In the genomic region with DNA sequence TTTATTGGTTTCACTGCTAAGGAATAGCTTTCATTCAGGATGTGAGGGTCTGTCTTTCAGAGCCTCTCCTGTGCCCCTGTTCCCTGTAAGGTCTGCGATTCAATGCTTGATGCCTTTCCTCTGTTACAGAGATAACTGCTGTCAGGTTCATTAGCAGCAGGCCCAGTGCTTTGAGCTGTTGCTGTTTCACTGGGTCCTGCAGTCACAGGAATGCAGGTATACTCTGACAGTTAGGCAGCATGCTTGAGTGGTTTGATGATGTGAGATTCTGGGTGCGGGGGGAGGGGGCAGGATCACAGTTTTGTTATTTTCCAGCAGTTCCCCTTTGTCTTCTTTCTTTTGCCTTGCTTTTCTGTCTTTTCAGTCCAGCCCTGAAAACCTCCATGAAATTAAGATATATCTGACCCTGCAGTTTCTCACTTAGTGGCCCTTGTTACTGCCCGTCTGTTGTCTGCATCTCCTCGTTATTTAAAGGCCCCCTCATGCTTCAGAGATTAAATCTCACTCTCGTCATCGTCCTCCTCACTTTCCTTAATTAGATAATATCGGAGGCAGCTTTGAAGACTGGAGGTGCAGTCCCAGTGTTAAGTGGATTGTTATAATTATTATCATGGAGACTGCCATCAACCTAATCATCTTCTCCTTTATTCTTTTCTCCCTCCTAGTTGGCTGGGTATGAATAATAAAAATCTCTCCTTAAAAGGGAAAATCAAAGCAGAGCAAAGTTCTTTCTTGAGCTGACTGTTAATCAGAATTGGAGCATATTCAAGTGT, we compare ENCODE assay signal across 17 mouse cellular contexts.
DNase-seq lines count a peak whose midpoint lies in the region; ATAC-seq lines count a peak whose summit lies in the region.
"Had no signal": no experiment of that assay in that cellular context is flagged by ENCODE, and none has a peak within 500 bp of the region (broad histone marks: within the 10 kb centered on the region; RNA-seq: fewer than 3 reads in every experiment).

No protein-coding gene starts in this region.

- intact Hi-C loops in heart, postnatal 14 days (cut with DNase I), result no loop called here

- H3K4me2 ChIP-seq in hindbrain, embryonic 13.5 days, result no peak overlapping the region
- no peak overlapping the region for H3K4me2 ChIP-seq in hindbrain, embryonic 14.5 days (replicated peaks)
- H3K4me2 ChIP-seq in neural tube, embryonic 13.5 days, result no peak overlapping the region
- no peak overlapping the region for H3K4me2 ChIP-seq in liver, embryonic 12.5 days
- H3K4me2 ChIP-seq: embryonic facial prominence, embryonic 15.5 days had no signal

- 0 out of 2 replicates have a peak, but pooled peaks cover 7% of the 10 kb centered on the region for H3K4me1 ChIP-seq in hindbrain, embryonic 13.5 days (replicated peaks)
- H3K4me1 ChIP-seq in hindbrain, embryonic 10.5 days (replicated peaks), result no peaks in the 10 kb centered on the region
- H3K4me1 ChIP-seq in forebrain, embryonic 10.5 days, result peaks cover 15% of the 10 kb centered on the region
- no peaks in the 10 kb centered on the region for H3K4me1 ChIP-seq in hindbrain, embryonic 14.5 days (replicated peaks; ENCODE audit: control insufficient read depth, insufficient read depth, low read length)
- H3K4me1 ChIP-seq in neural tube, embryonic 13.5 days (replicated peaks), result no peaks in the 10 kb centered on the region
- no peaks in the 10 kb centered on the region for H3K4me1 ChIP-seq in liver, embryonic 12.5 days
- H3K4me1 ChIP-seq: embryonic facial prominence, embryonic 15.5 days had no signal

- peak overlapping the region; percentile 60 for H3K27ac ChIP-seq in hindbrain, embryonic 13.5 days
- no peak overlapping the region for H3K27ac ChIP-seq in hindbrain, embryonic 10.5 days
- peak overlapping the region; percentile 52; the same call in 1 of the 2 replicates for H3K27ac ChIP-seq in forebrain, embryonic 10.5 days
- peak overlapping the region; percentile 11 for H3K27ac ChIP-seq in hindbrain, embryonic 14.5 days
- H3K27ac ChIP-seq in neural tube, embryonic 13.5 days (replicated peaks), result peak overlapping the region; percentile 61
- no peak overlapping the region for H3K27ac ChIP-seq in liver, embryonic 12.5 days
- H3K27ac ChIP-seq: embryonic facial prominence, embryonic 15.5 days had no signal

- H3K27me3 ChIP-seq in hindbrain, embryonic 13.5 days, result no peaks in the 10 kb centered on the region
- no peaks in the 10 kb centered on the region for H3K27me3 ChIP-seq in hindbrain, embryonic 10.5 days (ENCODE audit: insufficient read depth, poor library complexity, severe bottlenecking)
- no peaks in the 10 kb centered on the region for H3K27me3 ChIP-seq in forebrain, embryonic 10.5 days (ENCODE audit: poor library complexity, severe bottlenecking)
- H3K27me3 ChIP-seq in hindbrain, embryonic 14.5 days (ENCODE audit: control insufficient read depth, insufficient read depth, low read length), result no peaks in the 10 kb centered on the region
- no peaks in the 10 kb centered on the region for H3K27me3 ChIP-seq in neural tube, embryonic 13.5 days
- H3K27me3 ChIP-seq in liver, embryonic 12.5 days (replicated peaks), result no peaks in the 10 kb centered on the region
- H3K27me3 ChIP-seq: CH12.LX; embryonic facial prominence, embryonic 15.5 days had no signal

- no peaks in the 10 kb centered on the region for H3K36me3 ChIP-seq in hindbrain, embryonic 13.5 days
- no peaks in the 10 kb centered on the region for H3K36me3 ChIP-seq in hindbrain, embryonic 10.5 days
- no peaks in the 10 kb centered on the region for H3K36me3 ChIP-seq in forebrain, embryonic 10.5 days (replicated peaks)
- no peaks in the 10 kb centered on the region for H3K36me3 ChIP-seq in hindbrain, embryonic 14.5 days (replicated peaks; ENCODE audit: control insufficient read depth, insufficient read depth)
- no peaks in the 10 kb centered on the region for H3K36me3 ChIP-seq in neural tube, embryonic 13.5 days
- H3K36me3 ChIP-seq in liver, embryonic 12.5 days, result no peaks in the 10 kb centered on the region
- H3K36me3 ChIP-seq: embryonic facial prominence, embryonic 15.5 days had no signal

- H3K4me3 ChIP-seq in hindbrain, embryonic 13.5 days, result no peak overlapping the region
- no peak overlapping the region for H3K4me3 ChIP-seq in hindbrain, embryonic 10.5 days
- H3K4me3 ChIP-seq in forebrain, embryonic 10.5 days, result no peak overlapping the region
- H3K4me3 ChIP-seq in hindbrain, embryonic 14.5 days (replicated peaks; ENCODE audit: low read length), result no peak overlapping the region
- no peak overlapping the region for H3K4me3 ChIP-seq in neural tube, embryonic 13.5 days
- no peak overlapping the region for H3K4me3 ChIP-seq in liver, embryonic 12.5 days
- H3K4me3 ChIP-seq: embryonic facial prominence, embryonic 15.5 days had no signal

- ATAC-seq in hindbrain, embryonic 13.5 days (ENCODE audit: low FRiP score), result peak; percentile 84
- peak; percentile 74 for ATAC-seq in hindbrain, embryonic 14.5 days (ENCODE audit: low FRiP score)
- ATAC-seq in neural tube, embryonic 13.5 days (ENCODE audit: low read depth), result peak; percentile 79
- no peak for ATAC-seq in liver, embryonic 12.5 days

- H3K9me3 ChIP-seq in hindbrain, embryonic 13.5 days, result no peaks in the 10 kb centered on the region
- H3K9me3 ChIP-seq in hindbrain, embryonic 10.5 days, result no peaks in the 10 kb centered on the region
- H3K9me3 ChIP-seq in forebrain, embryonic 10.5 days, result no peaks in the 10 kb centered on the region
- no peaks in the 10 kb centered on the region for H3K9me3 ChIP-seq in hindbrain, embryonic 14.5 days (ENCODE audit: control insufficient read depth, low read length)
- no peaks in the 10 kb centered on the region for H3K9me3 ChIP-seq in neural tube, embryonic 13.5 days
- no peaks in the 10 kb centered on the region for H3K9me3 ChIP-seq in liver, embryonic 12.5 days (replicated peaks)
- H3K9me3 ChIP-seq: embryonic facial prominence, embryonic 15.5 days had no signal

- DNase-seq in hindbrain, embryonic 10.5 days (ENCODE audit: low spot score), result no peak
- DNase-seq in forebrain, embryonic 10.5 days (ENCODE audit: extremely low spot score, low spot score), result peak; percentile 22
- DNase-seq in hindbrain, embryonic 14.5 days (ENCODE audit: low spot score), result no peak
- no peak for DNase-seq in gastrocnemius, postnatal 10 days
- no peak for DNase-seq in heart, postnatal 14 days
- DNase-seq: adrenal gland, adult 2 months; cerebellum, adult 2 months; gastrocnemius, postnatal 14 days; kidney, adult 9 months; lung, postnatal 14 days; spleen, adult 18-20 months; thymus, adult 18-20 months had no signal

- 54% methylated on average over 7 of the region's 7 CpGs for WGBS in hindbrain, embryonic 13.5 days
- 68% methylated on average over 7 of the region's 7 CpGs for WGBS in hindbrain, embryonic 10.5 days
- 40% methylated on average over 7 of the region's 7 CpGs for WGBS in forebrain, embryonic 10.5 days
- WGBS in hindbrain, embryonic 14.5 days, result 51% methylated on average over 7 of the region's 7 CpGs
- WGBS in neural tube, embryonic 13.5 days, result 61% methylated on average over 7 of the region's 7 CpGs
- WGBS in liver, embryonic 12.5 days (ENCODE audit: insufficient replicate concordance), result 68% methylated on average over 7 of the region's 7 CpGs

- H3K9ac ChIP-seq in hindbrain, embryonic 13.5 days, result no peak overlapping the region
- H3K9ac ChIP-seq in hindbrain, embryonic 14.5 days, result no peak overlapping the region
- H3K9ac ChIP-seq in neural tube, embryonic 13.5 days, result 0 out of 2 replicates have a peak overlapping the region, but pooled peaks have one; percentile 43
- H3K9ac ChIP-seq in liver, embryonic 12.5 days, result no peak overlapping the region
- H3K9ac ChIP-seq: embryonic facial prominence, embryonic 15.5 days had no signal

Comparison
In these comparisons a context has a peak if more than half of its experiments do, and no peak if none do; other contexts are left out.
1. H3K27ac ChIP-seq: peak in hindbrain, embryonic 13.5 days (single experiment), forebrain, embryonic 10.5 days (single experiment), hindbrain, embryonic 14.5 days (single experiment) and neural tube, embryonic 13.5 days (single experiment); none in hindbrain, embryonic 10.5 days (single experiment) and liver, embryonic 12.5 days (single experiment).